Mouse (Mus musculus) ES-E14 (cell line): ENCODE data around the gene Cabp4.

Experiments used
- HCFC1 ChIP-seq: IDR thresholded peaks from 2 replicates; pipeline ENCODE4 v1.6.1; 2012; ENCODE audit warnings: low read length, inconsistent platforms, borderline replicate concordance; ENCODE audit not compliant: insufficient read depth
- MAFK ChIP-seq: IDR thresholded peaks from 2 replicates; pipeline ENCODE4 v1.6.1; 2014; ENCODE audit warnings: mild to moderate bottlenecking, low read depth, low read length, inconsistent platforms; ENCODE audit not compliant: insufficient read depth
- ZC3H11A ChIP-seq: IDR thresholded peaks from 2 replicates; pipeline ENCODE4 v1.6.1; 2012; ENCODE audit warnings: low read depth, mild to moderate bottlenecking, inconsistent platforms, low read length, borderline replicate concordance

DNA sequence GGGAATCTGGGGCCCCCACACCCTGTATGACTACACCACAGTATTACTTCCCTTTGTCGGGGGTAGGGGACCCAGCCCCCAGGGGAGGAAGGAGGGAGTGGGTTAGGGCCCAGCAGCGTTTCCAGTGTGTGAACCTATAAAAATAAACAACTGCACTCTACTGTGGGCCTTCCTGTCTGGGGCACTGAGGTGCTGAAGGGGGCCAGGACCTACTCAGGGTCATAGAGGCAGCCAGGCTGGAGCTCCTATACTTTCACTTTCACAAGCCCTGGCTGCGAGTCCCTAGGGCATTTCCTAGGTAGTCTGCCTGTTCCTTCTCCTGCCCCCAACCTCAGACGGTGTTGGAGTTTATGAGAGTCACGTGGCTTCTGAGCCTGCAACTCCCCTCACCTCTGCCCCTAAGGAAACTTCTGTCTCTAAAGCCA, 30.0 kb downstream of the Cabp4 start:
- TF ChIP-seq HCFC1 (no peak), ZC3H11A (no peak), MAFK (no peak)
